Mouse (Mus musculus): Measurements from ENCODE around the gene Pxylp1. TPM values are rescaled to one million over a fixed set of nuclear protein-coding genes. Genes with fewer than 3 reads are reported as not detected.

The Pxylp1 gene
- total and polyA plus RNA-seq, 2 experiments from 2014 or later, result 23.5 to 42.3 TPM

DNA sequence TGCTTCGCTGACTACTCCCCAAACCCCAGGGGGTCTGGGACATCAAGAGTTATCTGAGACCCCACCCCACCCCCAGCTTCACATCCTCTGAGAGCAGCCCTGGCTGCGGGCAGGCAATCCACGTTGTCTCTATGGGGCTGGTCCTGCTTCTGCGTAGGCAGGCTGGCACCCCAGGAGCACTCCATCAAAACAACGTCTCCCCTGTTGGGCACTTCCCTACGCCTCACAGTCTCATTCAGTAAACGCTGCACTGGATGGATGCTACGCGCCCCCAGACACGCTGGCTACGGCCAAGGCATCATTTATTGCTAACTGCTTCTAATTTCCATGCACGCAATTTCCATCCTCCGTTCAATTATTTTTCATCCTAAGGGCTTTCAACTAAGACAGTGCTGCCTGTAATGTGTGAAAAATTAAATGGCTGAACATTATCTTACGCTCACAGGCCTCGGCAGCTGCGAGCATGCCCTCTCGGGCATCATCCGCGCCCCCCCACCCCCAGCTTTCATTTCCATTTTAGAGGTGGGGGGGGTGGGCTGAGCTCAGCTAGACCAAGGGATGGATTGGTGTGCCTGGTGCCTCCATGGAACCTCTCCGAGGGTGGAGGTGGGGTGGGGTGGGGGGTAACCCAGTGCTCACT, 54.6 kb downstream of the Pxylp1 start:
- Histone ChIP-seq H3K9ac (replicated peaks; ENCODE audit: low read length, poor library complexity, severe bottlenecking) (no peak overlapping the region), H3K4me2 (ENCODE audit: low read depth, low read length, poor library complexity, severe bottlenecking) (no peak overlapping the region), H3K4me3 (ENCODE audit: low read depth, low read length) (no peak overlapping the region), H3K27me3 (ENCODE audit: insufficient read depth, low read length) (no peaks in the 10 kb centered on the region), H3K4me1 (ENCODE audit: insufficient read depth, low read length) (no peaks in the 10 kb centered on the region), H3K27ac (ENCODE audit: low read depth, low read length) (peak overlapping the region; percentile 51), H3K36me3 (ENCODE audit: insufficient read depth, low read length) (no peaks in the 10 kb centered on the region), H3K9me3 (ENCODE audit: low read length) (no peaks in the 10 kb centered on the region)
- peak; percentile 36; the same call in 1 of the 2 replicates for ATAC-seq (ENCODE audit: low FRiP score)
- TF ChIP-seq CTCF (IDR thresholded peaks at IDR 0.05), result no peak
- peak; percentile 60 for DNase-seq (ENCODE audit: low spot score)
- WGBS, result 19% methylated on average over 20 of the region's 20 CpGs

GRCm38 (mm10) chr9:96836984-96837383, 55.5 kb downstream of the Pxylp1 start:
- ATAC-seq (ENCODE audit: low FRiP score) (no peak), DNase-seq (ENCODE audit: low spot score) (no peak)
- no peak overlapping the region for H3K9ac ChIP-seq (replicated peaks; ENCODE audit: low read length, poor library complexity, severe bottlenecking)
- H3K9me3 ChIP-seq (ENCODE audit: low read length), result no peaks in the 10 kb centered on the region
- H3K36me3 ChIP-seq (ENCODE audit: insufficient read depth, low read length), result no peaks in the 10 kb centered on the region
- H3K4me3 ChIP-seq (ENCODE audit: low read depth, low read length), result no peak overlapping the region
- no peaks in the 10 kb centered on the region for H3K27me3 ChIP-seq (ENCODE audit: insufficient read depth, low read length)
- H3K27ac ChIP-seq (ENCODE audit: low read depth, low read length), result no peak overlapping the region
- no peak for TF ChIP-seq CTCF (IDR thresholded peaks at IDR 0.05)
- H3K4me1 ChIP-seq (ENCODE audit: insufficient read depth, low read length), result no peaks in the 10 kb centered on the region
- 36% methylated on average over 8 of the region's 8 CpGs for WGBS
- H3K4me2 ChIP-seq (ENCODE audit: low read depth, low read length, poor library complexity, severe bottlenecking), result no peak overlapping the region

- no peak overlapping the region for H3K27ac ChIP-seq (ENCODE audit: low read depth, low read length)
- H3K9ac ChIP-seq (replicated peaks; ENCODE audit: low read length, poor library complexity, severe bottlenecking), result no peak overlapping the region
- H3K9me3 ChIP-seq (ENCODE audit: low read length), result no peaks in the 10 kb centered on the region
- WGBS, result 80% methylated on average over 6 of the region's 6 CpGs
- H3K4me3 ChIP-seq (ENCODE audit: low read depth, low read length), result no peak overlapping the region
- ATAC-seq (ENCODE audit: low FRiP score), result no peak
- H3K27me3 ChIP-seq (ENCODE audit: insufficient read depth, low read length), result no peaks in the 10 kb centered on the region
- no peaks in the 10 kb centered on the region for H3K4me1 ChIP-seq (ENCODE audit: insufficient read depth, low read length)
- DNase-seq (ENCODE audit: low spot score), result no peak
- TF ChIP-seq CTCF (IDR thresholded peaks at IDR 0.05), result no peak
- no peak overlapping the region for H3K4me2 ChIP-seq (ENCODE audit: low read depth, low read length, poor library complexity, severe bottlenecking)
- H3K36me3 ChIP-seq (ENCODE audit: insufficient read depth, low read length), result no peaks in the 10 kb centered on the region
These were observed 57.0 kb downstream of the Pxylp1 start for GRCm38 (mm10) chr9:96835374-96835921.

- Histone ChIP-seq H3K9ac (replicated peaks; ENCODE audit: low read length, poor library complexity, severe bottlenecking) (no peak overlapping the region), H3K27ac (ENCODE audit: low read depth, low read length) (no peak overlapping the region), H3K27me3 (ENCODE audit: insufficient read depth, low read length) (no peaks in the 10 kb centered on the region), H3K36me3 (ENCODE audit: insufficient read depth, low read length) (no peaks in the 10 kb centered on the region), H3K9me3 (ENCODE audit: low read length) (no peaks in the 10 kb centered on the region), H3K4me2 (ENCODE audit: low read depth, low read length, poor library complexity, severe bottlenecking) (no peak overlapping the region), H3K4me1 (ENCODE audit: insufficient read depth, low read length) (no peaks in the 10 kb centered on the region), H3K4me3 (ENCODE audit: low read depth, low read length) (no peak overlapping the region)
- no peak for TF ChIP-seq CTCF (IDR thresholded peaks at IDR 0.05)
- ATAC-seq (ENCODE audit: low FRiP score) (no peak), DNase-seq (ENCODE audit: low spot score) (no peak)
- WGBS, result 73% methylated on average over 5 of the region's 5 CpGs
These were observed 58.9 kb downstream of the Pxylp1 start for GRCm38 (mm10) chr9:96833606-96834005.

GRCm38 (mm10) chr9:96832516-96832915, 60.0 kb downstream of the Pxylp1 start:
- 76% methylated on average over 4 of the region's 4 CpGs for WGBS
- H3K4me1 ChIP-seq (ENCODE audit: insufficient read depth, low read length), result no peaks in the 10 kb centered on the region
- H3K27ac ChIP-seq (ENCODE audit: low read depth, low read length), result no peak overlapping the region
- no peak overlapping the region for H3K9ac ChIP-seq (replicated peaks; ENCODE audit: low read length, poor library complexity, severe bottlenecking)
- no peak overlapping the region for H3K4me2 ChIP-seq (ENCODE audit: low read depth, low read length, poor library complexity, severe bottlenecking)
- no peak for TF ChIP-seq CTCF (IDR thresholded peaks at IDR 0.05)
- H3K36me3 ChIP-seq (ENCODE audit: insufficient read depth, low read length), result no peaks in the 10 kb centered on the region
- H3K4me3 ChIP-seq (ENCODE audit: low read depth, low read length), result no peak overlapping the region
- no peaks in the 10 kb centered on the region for H3K27me3 ChIP-seq (ENCODE audit: insufficient read depth, low read length)
- DNase-seq (ENCODE audit: low spot score) (no peak), ATAC-seq (ENCODE audit: low FRiP score) (no peak)
- no peaks in the 10 kb centered on the region for H3K9me3 ChIP-seq (ENCODE audit: low read length)

DNA sequence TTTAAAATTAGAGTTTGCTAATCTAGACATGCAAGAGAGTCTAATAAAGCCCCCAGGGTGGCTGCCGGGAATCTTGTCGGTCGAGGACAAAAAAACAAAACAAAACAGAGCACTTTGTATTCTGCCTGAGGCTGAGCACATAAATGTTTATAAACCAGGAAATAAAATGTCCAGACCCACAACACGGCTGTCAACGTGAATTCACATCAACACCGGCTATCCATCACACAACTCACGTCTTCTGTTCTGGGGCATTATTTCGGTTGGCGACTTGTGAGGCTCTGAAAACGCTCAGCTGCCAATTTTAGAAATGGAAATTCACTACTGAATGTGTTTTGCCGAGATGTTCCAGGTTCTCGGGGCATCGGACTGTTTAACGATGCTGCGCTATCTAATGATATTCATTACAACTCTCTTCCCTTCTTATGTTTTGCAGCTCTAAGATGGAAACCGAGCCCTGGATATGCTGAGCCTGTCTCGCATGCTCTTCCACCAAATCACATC, 61.6 kb downstream of the Pxylp1 start:
- no peaks in the 10 kb centered on the region for H3K36me3 ChIP-seq (ENCODE audit: insufficient read depth, low read length)
- no peak overlapping the region for H3K9ac ChIP-seq (replicated peaks; ENCODE audit: low read length, poor library complexity, severe bottlenecking)
- WGBS, result 27% methylated on average over 17 of the region's 17 CpGs
- H3K4me1 ChIP-seq (ENCODE audit: insufficient read depth, low read length), result no peaks in the 10 kb centered on the region
- H3K4me2 ChIP-seq (ENCODE audit: low read depth, low read length, poor library complexity, severe bottlenecking), result no peak overlapping the region
- H3K27me3 ChIP-seq (ENCODE audit: insufficient read depth, low read length), result no peaks in the 10 kb centered on the region
- H3K4me3 ChIP-seq (ENCODE audit: low read depth, low read length), result no peak overlapping the region
- no peaks in the 10 kb centered on the region for H3K9me3 ChIP-seq (ENCODE audit: low read length)
- no peak for TF ChIP-seq CTCF (IDR thresholded peaks at IDR 0.05)
- DNase-seq (ENCODE audit: low spot score), result no peak
- H3K27ac ChIP-seq (ENCODE audit: low read depth, low read length), result no peak overlapping the region
- ATAC-seq (ENCODE audit: low FRiP score), result no peak
